Mouse (Mus musculus) lung, embryonic 14.5 days (tissue): ENCODE data around the gene Adprhl1. TPM values are rescaled to one million over a fixed set of nuclear protein-coding genes. Genes with fewer than 3 reads are reported as not detected.

Experiments
- ATAC-seq: fragments of 200-750 bp; cut with Nextera tagmentation; 2 replicates; pipeline ENCODE4 v1.8.0; 2017; ENCODE audit warnings: mild to moderate bottlenecking, moderate TSS enrichment, moderate library complexity; ENCODE audit not compliant: insufficient read depth
- DNase-seq: peaks from one replicate; pipeline ENCODE4 v3.0.0-alpha.2; 2015
- H3K27ac ChIP-seq: fragments of 300-500 bp; sonication (generic); 2 replicates; pipeline ENCODE4 v1.5.1; 2014; ENCODE audit warnings: low read depth, mild to moderate bottlenecking, moderate library complexity
- H3K27me3 ChIP-seq: fragments of 300-500 bp; sonication (generic); 2 replicates; pipeline ENCODE4 v1.6.1; 2014; ENCODE audit warnings: low read length, control low read depth; ENCODE audit not compliant: insufficient read depth
- H3K36me3 ChIP-seq: fragments of 300-500 bp; sonication (generic); 2 replicates; pipeline ENCODE4 v1.6.1; 2014; ENCODE audit warnings: control low read depth; ENCODE audit not compliant: insufficient read depth
- H3K4me1 ChIP-seq: fragments of 300-500 bp; sonication (generic); 2 replicates; pipeline ENCODE4 v1.6.1; 2014; ENCODE audit warnings: antibody characterized with exemption, control low read depth; ENCODE audit not compliant: insufficient read depth
- H3K4me2 ChIP-seq: fragments of 300-500 bp; sonication (generic); 2 replicates; pipeline ENCODE4 v1.6.1; 2014; ENCODE audit warnings: mild to moderate bottlenecking
- H3K4me3 ChIP-seq: fragments of 300-500 bp; sonication (generic); 2 replicates; pipeline ENCODE4 v1.5.1; 2014; ENCODE audit warnings: low read depth, low read length
- H3K9ac ChIP-seq: fragments of 300-500 bp; sonication (generic); 2 replicates; pipeline ENCODE4 v1.6.1; 2014
- H3K9me3 ChIP-seq: fragments of 300-500 bp; sonication (generic); 2 replicates; pipeline ENCODE4 v1.6.1; 2016; ENCODE audit warnings: low read depth, low read length, control low read depth
- CTCF ChIP-seq: IDR thresholded peaks from 2 replicates; pipeline ENCODE4 v1.5.1; 2016; ENCODE audit warnings: antibody characterized with exemption, low read depth
- WGBS: fragments of 180-500 bp; shearing (Covaris S2); extraction: QIAGEN DNeasy Blood & Tissue Kit; methylation state at CpG from one replicate; pipeline ENCODE4 v1.1.7; 2014; 5-methylcytosine and 5-hydroxymethylcytosine counted together
- polyA plus RNA-seq: library from polyadenylated mRNA; unstranded; fragments of >200 nt; fragmentation: Nextera tagmentation; extraction: Ambion mirVana; gene quantifications from 2 replicates; pipeline ENCODE4 v1.2.1, GENCODE M21; 2014

Gene Adprhl1
- polyA plus RNA-seq, 1 experiment from 2014 or later: not detected

DNA sequence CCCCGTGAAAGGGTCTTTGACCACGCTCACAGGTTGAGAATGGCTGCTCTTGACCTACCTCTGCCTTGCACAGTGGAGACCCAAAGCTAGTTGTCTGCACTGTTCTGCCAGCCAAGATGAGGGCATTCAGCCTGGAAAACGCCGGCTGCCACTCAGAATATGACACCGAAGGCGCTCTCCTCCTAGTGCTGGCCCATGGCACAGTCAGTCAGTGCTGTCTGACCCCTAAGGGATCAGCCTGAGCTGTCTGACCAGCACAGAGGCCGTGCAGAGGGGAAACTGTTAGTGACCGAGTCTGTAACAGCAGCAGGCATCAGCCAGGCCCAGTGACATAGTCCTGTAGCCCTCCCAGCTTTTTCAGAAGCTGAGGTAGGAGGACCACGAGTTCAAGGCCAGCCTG lies 66.7 kb downstream of the Adprhl1 start:
- Histone ChIP-seq H3K9ac (no peak overlapping the region), H3K4me2 (no peak overlapping the region), H3K4me3 (no peak overlapping the region), H3K27me3 (no peaks in the 10 kb centered on the region), H3K27ac (no peak overlapping the region), H3K9me3 (no peaks in the 10 kb centered on the region), H3K4me1 (no peaks in the 10 kb centered on the region), H3K36me3 (no peaks in the 10 kb centered on the region)
- TF ChIP-seq CTCF: no peak
- WGBS: 71% methylated on average over 9 of the region's 9 CpGs
- ATAC-seq: no peak
- no peak for DNase-seq

DNA sequence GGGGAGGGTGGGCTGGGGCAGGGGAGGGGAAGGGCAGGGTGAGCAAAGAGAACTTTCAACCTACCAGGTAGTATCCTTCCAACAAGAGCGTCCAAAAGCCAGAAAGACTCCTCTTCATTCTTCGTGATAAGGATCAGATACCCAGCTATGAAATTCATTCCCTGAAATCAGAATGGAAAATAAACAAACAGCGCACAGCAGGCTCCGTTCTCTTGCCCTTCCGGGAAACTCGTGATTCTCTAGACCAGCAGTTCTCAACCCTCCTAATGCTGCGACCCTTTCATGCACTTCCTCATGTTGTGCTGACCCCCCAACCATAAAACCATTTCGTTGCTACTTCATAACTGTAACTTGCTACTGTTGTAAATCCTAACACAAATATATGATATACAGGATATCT lies 67.1 kb downstream of the Adprhl1 start:
- DNase-seq: no peak
- Histone ChIP-seq H3K4me1 (no peaks in the 10 kb centered on the region), H3K4me3 (no peak overlapping the region), H3K4me2 (no peak overlapping the region), H3K27me3 (no peaks in the 10 kb centered on the region), H3K9me3 (no peaks in the 10 kb centered on the region), H3K9ac (no peak overlapping the region), H3K36me3 (no peaks in the 10 kb centered on the region), H3K27ac (no peak overlapping the region)
- no peak for TF ChIP-seq CTCF
- 72% methylated on average over 8 of the region's 8 CpGs for WGBS
- ATAC-seq: no peak

- H3K4me3 ChIP-seq: no peak overlapping the region
- H3K4me2 ChIP-seq: no peak overlapping the region
- peaks cover 15% of the 10 kb centered on the region for H3K36me3 ChIP-seq
- DNase-seq: no peak
- no peak overlapping the region for H3K9ac ChIP-seq
- WGBS: 41% methylated on average over 2 of the region's 2 CpGs
- TF ChIP-seq CTCF: no peak
- H3K9me3 ChIP-seq: no peaks in the 10 kb centered on the region
- no peaks in the 10 kb centered on the region for H3K27me3 ChIP-seq
- no peak for ATAC-seq
- no peaks in the 10 kb centered on the region for H3K4me1 ChIP-seq
- H3K27ac ChIP-seq: no peak overlapping the region
Observed at GRCm38 (mm10) chr8:13181691-13181976, 72.3 kb downstream of the Adprhl1 start.

GRCm38 (mm10) chr8:13180911-13181690 lies 72.9 kb downstream of the Adprhl1 start:
- ATAC-seq (no peak), DNase-seq (no peak)
- no peak for TF ChIP-seq CTCF
- Histone ChIP-seq H3K4me2 (no peak overlapping the region), H3K9me3 (no peaks in the 10 kb centered on the region), H3K4me1 (no peaks in the 10 kb centered on the region), H3K9ac (no peak overlapping the region), H3K36me3 (peaks cover 20% of the 10 kb centered on the region), H3K27ac (no peak overlapping the region), H3K4me3 (no peak overlapping the region), H3K27me3 (no peaks in the 10 kb centered on the region)
- 67% methylated on average over 18 of the region's 18 CpGs for WGBS

- no peaks in the 10 kb centered on the region for H3K27me3 ChIP-seq
- H3K4me1 ChIP-seq: no peaks in the 10 kb centered on the region
- no peak overlapping the region for H3K4me3 ChIP-seq
- ATAC-seq (no peak), DNase-seq (no peak)
- WGBS: 68% methylated on average over 9 of the region's 9 CpGs
- H3K4me2 ChIP-seq: no peak overlapping the region
- TF ChIP-seq CTCF: no peak
- H3K9me3 ChIP-seq: no peaks in the 10 kb centered on the region
- H3K27ac ChIP-seq: no peak overlapping the region
- peaks cover 27% of the 10 kb centered on the region for H3K36me3 ChIP-seq
- H3K9ac ChIP-seq: no peak overlapping the region
Observed at GRCm38 (mm10) chr8:13180408-13180807, 73.6 kb downstream of the Adprhl1 start.

GRCm38 (mm10) chr8:13179948-13180347 lies 74.0 kb downstream of the Adprhl1 start:
- TF ChIP-seq CTCF: no peak
- H3K9me3 ChIP-seq: no peaks in the 10 kb centered on the region
- no peak overlapping the region for H3K4me2 ChIP-seq
- no peak for DNase-seq
- no peaks in the 10 kb centered on the region for H3K4me1 ChIP-seq
- H3K4me3 ChIP-seq: no peak overlapping the region
- no peaks in the 10 kb centered on the region for H3K27me3 ChIP-seq
- no peak overlapping the region for H3K27ac ChIP-seq
- no peak overlapping the region for H3K9ac ChIP-seq
- ATAC-seq: no peak
- peaks cover 32% of the 10 kb centered on the region for H3K36me3 ChIP-seq
- WGBS: 62% methylated on average over 7 of the region's 7 CpGs

- WGBS: 77% methylated on average over 6 of the region's 6 CpGs
- no peak for TF ChIP-seq CTCF
- Histone ChIP-seq H3K27ac (no peak overlapping the region), H3K27me3 (no peaks in the 10 kb centered on the region), H3K4me2 (no peak overlapping the region), H3K4me1 (no peaks in the 10 kb centered on the region), H3K36me3 (peaks cover 35% of the 10 kb centered on the region), H3K9me3 (no peaks in the 10 kb centered on the region), H3K9ac (no peak overlapping the region), H3K4me3 (no peak overlapping the region)
- DNase-seq (no peak), ATAC-seq (no peak)
Observed at GRCm38 (mm10) chr8:13179482-13179881, 74.5 kb downstream of the Adprhl1 start.
